Mouse (Mus musculus) lung, adult 2 months (tissue): Measurements from ENCODE around the gene Irak1bp1.

Experiments used
- CTCF ChIP-seq: fragments of 200-500 bp; IDR thresholded peaks from 2 replicates; pipeline ENCODE4 v1.5.1; 2011; ENCODE audit warnings: mild to moderate bottlenecking, low read length, control low read depth; ENCODE audit not compliant: insufficient read depth
- POLR2A ChIP-seq: fragments of 200-500 bp; IDR thresholded peaks from 2 replicates; pipeline ENCODE4 v1.6.1; 2011; ENCODE audit warnings: low read depth, mild to moderate bottlenecking, control low read depth, low read length, borderline replicate concordance; ENCODE audit errors: extremely low read depth

GRCm38 (mm10) chr9:82812172-82812963, 17.0 kb upstream of the Irak1bp1 start:
- TF ChIP-seq CTCF (no peak), POLR2A (no peak)
